Mouse (Mus musculus): ENCODE data around the gene Galntl6.
"Not testable (repeated sequence)": the region's sequence is repeated elsewhere in the genome, so short reads cannot be mapped to it uniquely, and the experiment has no call there.

The Galntl6 gene

DNA sequence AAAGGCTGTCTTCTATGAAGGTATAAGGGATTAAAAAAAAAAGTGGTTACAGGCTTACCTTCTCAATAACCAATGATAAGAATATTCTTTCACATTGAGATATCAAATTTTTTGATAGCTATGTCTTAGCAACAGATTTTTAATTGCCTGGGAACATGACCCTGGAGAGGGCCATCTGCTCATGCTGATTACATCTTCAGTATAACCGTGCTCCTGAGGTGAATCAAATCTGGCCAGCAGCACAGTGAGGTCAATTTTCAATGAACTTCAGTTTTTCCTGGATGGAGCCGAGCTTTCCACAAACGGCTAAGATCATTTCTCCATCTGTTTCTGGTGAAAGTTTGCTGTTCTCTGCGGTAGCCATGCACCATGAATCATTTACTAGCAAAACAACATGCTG is 306.0 kb downstream of the Galntl6 start:
- no peak for DNase-seq (ENCODE audit: low read depth, low spot score)

- no peak for DNase-seq (ENCODE audit: low read depth, low spot score)
Measured at GRCm38 (mm10) chr8:58604751-58605150, 307.7 kb downstream of the Galntl6 start.

DNA sequence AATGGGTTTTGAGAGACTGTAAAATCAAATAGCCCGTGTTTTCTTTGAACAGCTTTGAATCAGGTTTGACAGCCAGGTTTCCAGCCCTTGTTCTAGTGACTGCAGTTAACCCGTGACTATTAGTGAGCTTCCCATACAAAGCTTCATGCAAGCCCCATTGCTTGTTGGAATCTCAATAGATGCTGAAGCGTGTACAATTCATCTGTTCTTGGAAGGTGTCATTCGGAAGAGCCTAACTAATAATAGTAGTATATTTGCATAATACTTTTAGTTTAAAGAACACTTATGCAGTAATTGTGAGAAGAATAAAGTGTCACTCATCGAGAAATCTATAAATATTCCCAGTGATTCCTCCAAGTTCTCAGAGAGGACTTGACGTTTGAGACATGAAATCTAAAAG is 314.6 kb downstream of the Galntl6 start:
- no peak for DNase-seq (ENCODE audit: low read depth, low spot score)

DNA sequence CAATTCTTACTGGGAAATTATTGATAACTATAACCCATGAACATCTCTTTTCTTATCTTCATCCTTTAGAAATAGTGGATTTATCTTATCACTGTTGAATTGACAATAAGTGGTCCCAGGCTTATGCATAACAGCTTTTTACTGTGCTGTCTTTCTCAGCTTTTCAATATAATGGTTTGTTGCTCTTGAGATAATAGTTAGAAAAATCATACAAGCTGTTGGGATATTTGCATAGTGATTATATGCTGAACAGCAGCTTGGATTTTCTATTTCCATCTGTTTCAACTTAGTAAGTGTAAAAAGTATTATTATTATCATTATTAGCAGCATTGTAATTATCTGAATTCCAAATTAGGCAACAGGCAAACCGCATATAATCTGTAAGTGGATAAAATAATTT is 337.1 kb downstream of the Galntl6 start:
- DNase-seq (ENCODE audit: low read depth, low spot score) = no peak

- no peak for DNase-seq (ENCODE audit: low read depth, low spot score)
Measured at GRCm38 (mm10) chr8:58568086-58568485, 344.4 kb downstream of the Galntl6 start.

DNA sequence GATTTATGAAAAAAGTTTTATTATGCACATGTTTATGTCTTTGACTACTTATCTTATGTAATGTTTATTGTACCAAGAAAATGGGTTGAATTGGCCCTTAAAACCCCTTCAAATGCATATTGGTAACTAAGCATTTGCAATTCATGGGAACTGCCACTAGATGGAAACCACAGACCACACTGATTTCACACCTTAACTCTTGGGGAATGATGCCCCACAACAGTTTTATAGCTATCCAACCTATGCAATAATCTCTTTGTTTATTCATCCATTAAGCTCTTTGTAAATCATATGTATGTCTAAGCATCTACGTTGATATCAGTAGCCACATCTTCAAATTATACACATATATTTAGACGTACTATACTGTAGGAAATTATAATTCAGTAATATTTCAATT is 346.3 kb downstream of the Galntl6 start:
- no peak for DNase-seq (ENCODE audit: low read depth, low spot score)

GRCm38 (mm10) chr8:58535781-58536180 is 376.7 kb downstream of the Galntl6 start:
- no peak for DNase-seq (ENCODE audit: low read depth, low spot score)

GRCm38 (mm10) chr8:58534631-58535030 is 377.8 kb downstream of the Galntl6 start:
- no peak for DNase-seq (ENCODE audit: low read depth, low spot score)

DNA sequence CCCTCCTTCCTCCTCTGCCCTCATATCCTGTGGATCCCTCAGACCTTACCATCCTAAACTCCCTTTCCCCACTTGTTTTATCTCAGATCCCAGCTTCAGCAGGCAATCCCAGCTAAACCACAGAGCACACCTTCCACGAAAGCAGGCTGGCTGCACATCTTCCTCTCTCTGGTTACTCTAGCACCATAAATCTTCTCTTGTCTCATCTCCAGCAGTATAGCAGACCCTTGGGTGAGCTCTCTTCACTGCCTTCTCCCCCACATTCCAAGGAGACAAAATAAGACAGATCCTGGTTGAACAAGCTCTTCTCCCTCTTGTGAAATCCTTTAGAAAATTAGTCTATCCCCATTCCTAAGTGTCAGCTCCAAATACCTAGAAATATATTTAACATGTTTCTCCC is 389.0 kb downstream of the Galntl6 start:
- no peak for DNase-seq (ENCODE audit: low read depth, low spot score)

- DNase-seq (ENCODE audit: low read depth, low spot score) = no peak
Measured at GRCm38 (mm10) chr8:58521932-58522331, 390.5 kb downstream of the Galntl6 start.

GRCm38 (mm10) chr8:58510516-58510915 is 401.9 kb downstream of the Galntl6 start:
- no peak for DNase-seq (ENCODE audit: low read depth, low spot score)

GRCm38 (mm10) chr8:58509051-58509450 is 403.4 kb downstream of the Galntl6 start:
- DNase-seq (ENCODE audit: low read depth, low spot score) = no peak

- no peak for DNase-seq (ENCODE audit: low read depth, low spot score)
Measured at GRCm38 (mm10) chr8:58487099-58487498, 425.3 kb downstream of the Galntl6 start.

GRCm38 (mm10) chr8:58463342-58463741 is 449.1 kb downstream of the Galntl6 start:
- not testable (repeated sequence) for DNase-seq (ENCODE audit: low read depth, low spot score)

DNA sequence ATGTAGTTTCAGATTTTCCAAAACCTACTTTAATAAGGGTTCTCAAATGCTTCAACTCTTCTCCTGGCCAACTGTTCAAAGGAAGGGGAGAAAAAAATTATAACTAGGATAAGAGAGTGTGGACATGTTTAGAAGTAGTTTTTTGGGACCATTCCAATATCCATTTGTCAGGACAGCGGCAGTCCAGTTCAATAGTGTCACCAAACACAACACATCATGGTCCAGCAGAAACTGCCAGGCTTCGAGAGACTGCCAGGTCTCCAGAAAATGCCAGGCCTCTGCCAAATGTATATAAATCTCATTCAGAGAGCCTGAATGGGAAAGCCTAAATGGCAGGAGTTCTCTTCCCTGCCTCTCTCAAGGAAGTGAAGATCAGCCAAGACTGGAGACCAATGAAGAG is 469.7 kb downstream of the Galntl6 start:
- no peak for DNase-seq (ENCODE audit: low read depth, low spot score)

DNA sequence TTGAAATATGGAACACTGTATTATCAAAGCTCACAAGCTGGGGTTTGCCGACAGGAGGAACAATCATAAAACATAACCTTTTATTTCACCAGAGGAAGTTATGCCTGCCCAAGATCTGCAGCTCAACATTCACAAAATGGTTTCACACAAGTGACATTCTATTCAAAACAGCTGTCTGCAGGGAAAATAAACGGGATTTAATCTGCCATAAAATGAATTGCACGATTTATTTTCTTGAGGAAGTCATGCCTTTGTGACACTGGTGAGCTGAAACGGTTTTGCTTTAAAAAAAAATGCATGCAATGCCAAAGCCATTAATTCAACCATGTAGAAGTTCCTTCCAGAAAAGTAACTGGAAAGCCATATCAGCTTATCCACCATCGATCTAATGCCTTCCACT is 494.0 kb downstream of the Galntl6 start:
- no peak for DNase-seq (ENCODE audit: low read depth, low spot score)

DNA sequence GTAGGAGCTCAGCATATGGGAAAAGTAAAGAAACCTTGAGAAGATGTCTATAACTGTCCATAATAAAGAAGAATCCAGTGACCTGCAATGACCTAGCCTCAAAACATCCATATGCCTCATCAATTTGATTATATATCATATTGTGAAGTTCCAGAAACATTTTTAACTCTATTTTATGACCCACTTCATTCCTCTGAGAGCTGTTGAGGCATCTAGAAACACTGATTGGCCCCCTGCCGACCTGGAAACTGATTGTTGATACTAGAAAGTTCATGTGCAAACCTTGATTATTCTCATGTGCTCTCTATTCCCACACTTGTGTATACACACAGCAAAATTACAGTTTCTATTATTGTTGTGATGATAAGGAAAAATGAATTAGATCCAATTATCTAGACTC is 494.9 kb downstream of the Galntl6 start:
- DNase-seq (ENCODE audit: low read depth, low spot score) = no peak

- DNase-seq (ENCODE audit: low read depth, low spot score) = no peak
Measured at GRCm38 (mm10) chr8:58396500-58396899, 515.9 kb downstream of the Galntl6 start.

DNA sequence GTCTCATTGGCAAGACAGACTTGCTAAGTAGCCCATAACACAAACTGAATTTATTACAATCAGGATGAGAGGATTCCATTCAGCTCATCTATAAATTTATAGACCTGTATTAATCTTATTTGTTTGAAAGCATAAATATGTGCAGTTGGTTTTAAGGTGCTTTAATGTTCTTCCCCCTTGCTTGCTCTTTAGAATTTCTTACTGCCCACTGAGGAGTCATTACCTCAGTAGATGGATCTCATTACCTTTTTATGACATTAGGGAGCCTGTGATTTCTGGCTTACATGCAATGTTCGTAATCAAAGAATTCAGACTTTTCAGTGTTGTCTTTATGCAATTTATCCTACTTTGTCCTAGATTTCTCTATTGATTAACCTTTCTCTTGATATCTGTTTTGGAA is 516.6 kb downstream of the Galntl6 start:
- DNase-seq (ENCODE audit: low read depth, low spot score) = no peak

GRCm38 (mm10) chr8:58372389-58372788 is 540.1 kb downstream of the Galntl6 start:
- peak; percentile 66 for DNase-seq (ENCODE audit: low read depth, low spot score)

GRCm38 (mm10) chr8:58371979-58372378 is 540.5 kb downstream of the Galntl6 start:
- no peak for DNase-seq (ENCODE audit: low read depth, low spot score)

GRCm38 (mm10) chr8:58331151-58331550 is 581.3 kb downstream of the Galntl6 start:
- no peak for DNase-seq (ENCODE audit: low read depth, low spot score)

DNA sequence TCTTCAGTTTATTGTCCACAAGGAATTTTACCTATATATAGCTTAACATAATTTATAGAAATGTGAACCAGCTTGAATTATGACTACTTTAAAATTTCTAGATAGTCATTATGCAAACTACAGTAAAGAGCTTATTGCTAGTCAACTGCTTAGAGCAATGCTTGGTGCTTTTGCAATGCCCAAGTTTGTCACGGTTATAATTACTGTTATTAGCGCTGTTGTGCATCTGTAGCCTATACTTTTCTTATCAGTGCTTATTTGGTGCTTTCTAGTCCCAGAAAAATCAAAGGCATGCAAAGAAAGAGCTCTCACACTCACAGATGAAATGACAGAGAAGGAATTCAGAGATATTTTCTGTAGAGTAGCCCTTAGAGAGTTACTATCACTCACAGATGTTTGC is 599.0 kb downstream of the Galntl6 start:
- peak; percentile 8 for DNase-seq (ENCODE audit: low read depth, low spot score)

- no peak for DNase-seq (ENCODE audit: low read depth, low spot score)
Measured at GRCm38 (mm10) chr8:58291487-58291886, 621.0 kb downstream of the Galntl6 start.

DNA sequence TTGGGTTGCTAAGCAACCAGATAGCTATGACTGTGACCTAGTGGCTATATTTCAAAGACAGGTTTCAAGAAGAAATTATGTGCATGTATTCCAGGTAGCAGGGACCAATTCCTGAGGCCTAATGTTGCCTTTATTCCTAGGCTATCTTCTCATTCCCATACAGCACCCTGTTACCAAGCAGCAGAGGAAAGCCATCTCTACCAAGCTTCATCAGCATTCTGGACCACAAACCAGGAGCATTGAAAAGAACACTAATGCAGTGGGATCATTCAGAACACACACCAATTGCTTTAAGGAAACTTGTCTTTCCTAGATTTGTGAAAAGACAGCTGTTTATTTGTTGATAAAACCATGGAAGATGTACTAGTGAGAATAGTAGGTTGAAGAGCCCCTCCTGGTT is 622.4 kb downstream of the Galntl6 start:
- DNase-seq (ENCODE audit: low read depth, low spot score) = no peak
